Mouse (Mus musculus): ENCODE data around the gene Lmf2.

Lmf2 gene

DNA sequence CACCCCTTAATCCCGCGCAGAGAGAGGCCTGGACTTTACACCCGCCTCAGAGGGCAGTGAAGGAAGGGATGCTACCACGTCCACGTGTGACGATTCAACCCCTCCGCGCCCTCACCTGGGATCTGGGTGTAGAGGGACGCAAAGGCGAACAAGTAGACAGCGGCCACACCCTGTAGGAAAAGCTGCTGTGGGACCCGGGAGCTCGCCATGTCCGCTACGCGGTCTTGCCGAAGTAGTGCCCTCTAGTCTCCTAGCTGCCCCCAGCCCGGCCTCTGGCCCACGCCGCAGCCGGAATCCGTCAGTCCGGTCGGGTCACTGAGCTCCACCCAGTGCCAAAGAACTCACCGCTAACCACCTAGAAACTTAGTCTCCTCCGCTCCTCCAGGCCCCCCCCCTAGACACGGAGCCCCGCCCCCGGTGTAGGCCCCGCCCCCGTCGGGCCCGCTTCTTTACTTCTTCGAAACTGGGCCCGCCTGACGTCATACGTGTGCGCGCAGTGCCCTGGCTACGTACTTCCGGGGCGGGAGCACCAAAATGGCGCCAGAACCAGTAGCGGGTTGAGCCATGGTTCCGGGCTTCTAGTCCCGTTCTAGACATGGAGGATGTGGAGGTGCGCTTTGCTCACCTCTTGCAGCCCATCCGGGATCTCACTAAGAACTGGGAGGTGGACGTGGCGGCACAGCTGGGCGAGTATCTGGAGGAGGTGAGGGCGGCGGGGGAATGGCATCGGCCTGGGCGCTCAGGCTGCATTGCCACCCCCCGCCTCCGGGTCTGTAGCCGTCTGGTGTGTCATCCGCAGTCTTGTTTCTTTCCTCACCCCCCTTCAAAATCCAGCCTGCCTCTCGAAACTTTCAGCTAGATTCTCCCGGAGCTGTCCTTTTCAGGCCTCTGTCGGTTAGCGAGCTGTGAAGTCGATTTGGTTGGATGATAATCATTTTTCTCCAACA, at the start of gene Lmf2, which contains the start of gene Ncaph2:
Gene Lmf2, minus strand, starts transcription at position 419 of the 947 bp plus-strand sequence.
Gene Ncaph2, plus strand, starts transcription at position 479 of the 947 bp plus-strand sequence.
- DNase-seq (ENCODE audit: low read depth, low spot score) = peak; percentile 97

DNA sequence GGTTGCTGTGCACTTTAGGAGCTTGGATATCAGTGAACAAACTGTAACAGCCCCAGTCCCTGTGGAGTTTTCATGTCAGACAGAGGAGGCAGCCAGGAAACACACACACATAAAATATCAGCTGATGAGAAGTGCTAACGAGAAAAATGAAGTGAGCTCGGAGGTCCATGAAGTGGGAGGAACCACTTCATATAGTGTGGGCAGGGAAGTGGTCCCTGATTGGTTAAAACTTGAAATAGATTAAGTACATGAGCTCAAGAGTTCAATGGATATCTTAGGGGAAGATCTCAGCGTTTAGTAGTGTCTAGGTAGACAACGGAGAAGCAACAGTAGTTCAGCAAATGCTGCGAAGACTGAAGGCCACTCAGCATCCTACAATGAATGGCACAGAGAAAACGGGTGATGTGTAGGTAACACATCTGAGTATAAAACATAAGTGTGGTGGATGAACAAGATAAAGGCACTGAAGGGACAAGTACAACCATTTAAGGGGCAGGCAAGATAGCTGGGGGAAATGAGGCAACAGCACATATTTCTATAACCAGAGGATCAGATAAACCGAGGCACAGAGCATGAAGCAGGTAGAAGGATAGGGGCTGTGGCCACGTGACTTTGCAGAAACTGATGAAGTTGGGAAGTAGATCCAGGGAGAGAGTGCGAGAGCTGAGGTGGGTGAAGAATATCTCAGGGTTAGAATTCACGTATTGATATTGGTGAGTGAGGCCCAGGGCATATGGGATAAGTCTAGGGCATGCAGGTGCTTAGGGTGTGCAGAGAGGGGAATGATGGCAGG, 49.6 kb upstream of the Lmf2 start:
- DNase-seq (ENCODE audit: low read depth, low spot score) = no peak

DNA sequence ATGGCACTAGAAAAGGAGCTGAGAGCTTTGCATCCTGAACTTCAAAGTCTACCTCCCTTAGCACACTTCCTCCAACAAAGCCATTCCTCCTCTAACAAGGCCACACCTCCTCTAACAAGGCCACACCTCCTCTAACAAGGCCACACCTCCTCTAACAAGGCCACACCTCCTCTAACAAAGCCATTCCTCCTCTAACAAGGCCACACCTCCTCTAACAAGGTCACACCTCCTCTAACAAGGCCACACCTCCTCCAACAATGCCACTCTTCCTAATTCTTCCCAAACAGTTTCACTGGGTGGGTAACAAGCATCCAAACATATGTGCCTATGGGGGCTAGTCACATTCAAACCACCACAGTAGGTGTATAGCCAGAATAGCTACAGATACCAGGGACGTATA, 47.0 kb upstream of the Lmf2 start:
- peak; percentile 81 for DNase-seq (ENCODE audit: low read depth, low spot score)

DNA sequence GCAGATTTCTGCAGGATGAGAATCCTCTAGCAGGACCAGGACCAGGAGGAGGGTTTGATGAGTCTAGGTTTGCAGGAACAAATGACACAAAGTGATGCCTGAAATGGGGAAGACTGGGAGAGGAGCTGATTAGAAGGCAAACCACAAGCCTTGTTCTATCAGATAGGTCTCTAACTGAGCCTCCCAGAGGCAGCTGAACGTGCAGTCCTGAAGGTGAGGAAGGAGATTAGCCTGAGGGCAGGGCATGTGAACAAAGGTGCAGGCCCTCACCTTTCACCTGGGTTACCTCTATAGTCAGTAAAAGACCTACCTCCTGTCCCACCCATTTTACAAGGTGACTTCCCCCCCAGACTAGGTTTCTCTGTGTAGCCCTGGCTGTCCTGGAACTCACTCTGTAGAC, 44.3 kb upstream of the Lmf2 start:
- no peak for DNase-seq (ENCODE audit: low read depth, low spot score)

DNA sequence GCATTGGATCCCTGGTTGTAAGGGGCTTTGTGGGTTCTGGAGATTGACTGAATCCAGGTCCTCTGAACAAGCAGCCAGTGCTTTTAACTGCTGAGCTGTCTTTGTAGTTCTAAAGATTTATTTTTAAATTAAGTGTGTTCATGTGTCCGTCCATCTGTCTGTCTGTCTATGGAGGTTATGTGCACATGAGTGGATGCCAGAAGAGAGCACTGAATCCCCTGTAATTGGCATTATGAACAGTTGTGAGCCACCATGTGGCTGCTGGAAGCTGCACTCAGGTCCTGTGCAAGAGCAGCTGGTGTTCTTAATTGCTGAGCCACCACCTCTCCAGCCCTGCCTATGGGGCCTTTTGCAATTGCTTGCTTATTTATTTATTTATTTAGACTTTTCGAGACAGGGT, 42.7 kb upstream of the Lmf2 start:
- no peak for DNase-seq (ENCODE audit: low read depth, low spot score)

DNA sequence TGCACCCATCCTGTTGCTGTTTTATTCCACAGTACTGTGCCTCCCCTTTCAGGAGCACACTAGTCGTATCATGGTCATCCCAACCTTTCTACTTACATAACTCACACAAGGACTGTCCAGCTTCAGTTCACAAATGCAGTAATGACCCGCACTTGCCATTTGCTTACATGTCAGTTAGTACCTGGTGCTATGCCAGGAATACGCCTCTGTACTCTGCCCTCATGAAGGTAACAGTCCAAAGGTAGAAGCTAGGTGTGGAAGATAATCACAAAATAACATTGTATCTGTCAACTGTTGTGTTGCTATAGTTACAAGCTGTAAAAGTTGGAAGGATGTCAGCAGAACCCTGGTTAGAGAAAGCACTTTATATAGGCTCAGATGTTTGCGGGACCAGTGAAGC, 41.4 kb upstream of the Lmf2 start:
- no peak for DNase-seq (ENCODE audit: low read depth, low spot score)

DNA sequence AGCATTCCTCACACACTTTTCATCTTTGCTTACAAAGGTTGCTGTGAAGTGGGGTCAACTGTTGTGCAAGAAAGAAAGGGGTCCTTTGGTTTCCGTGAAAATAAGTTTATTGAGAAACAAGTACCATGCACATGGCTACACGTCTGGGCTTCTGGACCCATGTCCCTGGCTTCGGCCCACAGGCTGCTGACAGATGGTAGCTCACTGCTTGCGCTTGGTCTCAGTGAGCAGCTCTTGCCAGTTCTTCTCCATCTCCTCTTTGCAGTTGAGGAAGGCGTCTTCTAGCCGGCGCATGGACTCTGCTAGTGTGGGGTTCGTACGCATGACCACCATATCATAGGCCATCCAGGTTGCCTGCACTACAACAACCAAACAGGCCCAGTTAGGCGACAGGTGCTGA, 34.6 kb upstream of the Lmf2 start:
- DNase-seq (ENCODE audit: low read depth, low spot score) = no peak

DNA sequence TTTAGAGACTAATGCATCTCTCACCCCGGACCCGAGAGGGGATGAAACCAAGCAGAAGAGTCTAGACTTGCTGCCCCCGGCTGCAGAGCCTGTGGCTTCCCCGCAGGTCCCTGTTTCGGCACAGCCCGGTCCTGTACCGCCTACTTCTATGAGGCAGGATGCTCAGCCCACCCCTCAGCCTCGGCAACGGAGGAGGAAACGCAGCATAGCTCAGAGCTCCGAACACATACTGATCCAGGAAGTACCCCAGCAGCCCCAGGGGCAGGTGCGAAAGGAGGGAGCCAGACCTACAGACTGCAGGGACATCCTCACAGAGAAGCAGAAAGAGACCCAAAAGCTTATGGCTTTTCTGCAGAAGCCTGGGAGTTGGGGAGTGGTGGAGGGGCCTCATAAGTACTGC, 31.7 kb upstream of the Lmf2 start:
- no peak for DNase-seq (ENCODE audit: low read depth, low spot score)

DNA sequence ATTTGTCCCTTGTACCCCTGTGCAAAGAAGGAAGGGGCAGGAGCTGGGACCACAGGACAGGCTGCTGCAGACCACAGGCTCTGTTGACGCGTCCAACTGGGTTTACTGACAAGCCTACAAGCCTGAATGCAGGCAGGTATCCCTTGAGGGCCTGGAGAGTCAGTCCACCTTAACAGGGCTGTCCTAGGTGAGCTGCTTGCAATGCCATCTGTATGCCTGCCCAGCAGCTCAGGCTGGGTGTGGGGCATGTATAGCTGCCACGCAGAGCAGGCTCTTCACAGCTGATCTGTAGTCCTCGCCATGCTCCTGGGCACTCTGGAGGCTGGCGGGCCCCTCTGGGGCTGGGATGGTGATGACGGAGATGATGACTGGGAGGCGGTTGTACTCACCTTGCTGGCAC, 29.2 kb upstream of the Lmf2 start, which contains the start of gene Klhdc7b:
Gene Klhdc7b, plus strand, starts transcription at position 301 of the 400 bp plus-strand sequence.
- no peak for DNase-seq (ENCODE audit: low read depth, low spot score)

DNA sequence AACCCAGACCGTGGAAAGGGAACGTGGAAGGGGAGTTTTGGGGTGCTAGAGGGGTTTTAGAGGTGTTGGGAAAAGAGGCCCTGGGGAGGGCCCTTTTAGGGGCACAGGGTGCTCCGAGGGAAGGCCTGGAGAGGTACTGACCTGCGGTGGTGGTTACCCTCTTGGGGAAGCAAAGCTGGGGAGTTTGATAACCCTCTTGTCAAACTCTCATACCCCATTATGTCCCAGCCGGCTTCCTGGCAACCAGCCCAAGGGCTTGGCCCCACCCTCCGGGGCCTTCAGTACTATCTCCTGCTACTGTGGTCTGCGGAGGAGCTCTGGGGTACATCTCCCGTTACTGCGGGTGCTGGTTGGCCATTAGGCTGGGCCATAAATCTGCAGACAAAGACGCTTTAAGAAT, 24.0 kb upstream of the Lmf2 start:
- DNase-seq (ENCODE audit: low read depth, low spot score) = peak; percentile 29

DNA sequence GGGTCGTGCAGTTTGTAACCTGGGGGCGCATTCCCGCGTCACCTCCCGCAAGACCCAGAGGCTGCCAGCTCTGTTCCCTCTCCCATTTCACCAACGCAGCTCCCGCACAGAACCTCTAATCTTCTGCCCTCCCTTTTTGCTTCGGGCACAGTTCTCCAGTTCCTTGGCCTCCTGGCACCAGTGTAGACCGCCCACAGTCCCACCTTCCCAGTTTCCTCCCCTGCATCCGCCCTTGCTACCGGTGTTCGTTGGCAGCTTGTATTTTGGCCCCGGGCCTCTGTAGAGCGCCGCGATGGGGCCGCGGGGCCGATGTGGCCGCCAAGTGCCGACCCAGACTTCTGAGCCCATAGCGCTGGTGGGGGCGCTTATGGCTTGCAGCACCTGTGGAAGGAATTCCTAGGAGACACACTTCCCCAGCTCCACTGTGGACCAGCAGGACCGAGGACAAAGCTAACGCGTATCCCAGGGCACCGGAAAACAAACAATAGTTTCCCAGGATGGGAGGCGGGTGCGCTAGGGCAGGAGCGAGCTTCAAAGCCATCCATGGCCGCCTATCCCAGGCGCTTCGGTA, 23.5 kb upstream of the Lmf2 start, which contains the start of gene Odf3b:
Gene Odf3b, minus strand, starts transcription at position 452 of the 571 bp plus-strand sequence.
- DNase-seq (ENCODE audit: low read depth, low spot score) = peak; percentile 62

DNA sequence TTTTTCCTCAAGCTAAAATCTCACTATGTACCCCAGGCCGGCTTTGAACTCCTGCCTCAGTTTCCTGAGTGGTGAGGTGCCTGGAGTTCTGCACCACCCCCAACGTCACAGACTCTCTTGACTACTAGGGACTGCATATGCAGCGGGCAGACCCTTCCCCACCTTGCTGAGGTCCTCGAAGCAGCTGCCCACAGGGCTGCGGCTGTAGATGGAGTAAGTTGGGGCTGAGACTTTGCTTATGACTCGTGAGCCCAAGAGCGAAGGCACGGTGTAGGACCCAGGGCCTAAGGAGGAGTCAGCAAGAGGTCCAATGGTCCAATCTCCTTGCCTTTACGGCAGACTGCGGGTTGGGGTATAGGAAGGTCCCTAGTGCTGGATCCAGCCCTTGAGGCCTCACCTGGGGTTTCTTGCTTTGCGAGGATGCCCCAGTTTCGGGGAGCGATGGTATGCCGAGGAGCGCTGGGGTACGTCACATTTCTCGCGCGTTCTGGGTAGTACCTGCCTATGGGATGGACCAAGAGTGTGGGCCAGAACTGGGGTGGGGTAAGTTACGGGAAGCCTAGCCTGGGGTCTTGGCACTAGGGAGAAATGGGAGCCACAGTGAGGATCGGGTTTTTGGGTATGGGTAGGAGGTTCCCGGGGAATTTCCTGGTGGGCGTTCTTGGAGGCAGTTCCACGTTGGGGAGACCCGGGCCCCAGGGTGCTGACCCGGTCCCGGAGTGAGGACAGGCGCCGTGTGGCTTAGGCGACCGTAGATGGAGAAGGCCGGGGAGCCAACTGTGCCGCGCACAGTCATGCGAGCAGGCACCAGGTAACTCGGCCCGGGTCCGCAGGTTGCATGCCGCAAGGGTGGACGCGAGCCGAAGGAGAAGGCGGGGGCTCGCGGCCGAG, 22.7 kb upstream of the Lmf2 start:
- DNase-seq (ENCODE audit: low read depth, low spot score) = peak; percentile 40

DNA sequence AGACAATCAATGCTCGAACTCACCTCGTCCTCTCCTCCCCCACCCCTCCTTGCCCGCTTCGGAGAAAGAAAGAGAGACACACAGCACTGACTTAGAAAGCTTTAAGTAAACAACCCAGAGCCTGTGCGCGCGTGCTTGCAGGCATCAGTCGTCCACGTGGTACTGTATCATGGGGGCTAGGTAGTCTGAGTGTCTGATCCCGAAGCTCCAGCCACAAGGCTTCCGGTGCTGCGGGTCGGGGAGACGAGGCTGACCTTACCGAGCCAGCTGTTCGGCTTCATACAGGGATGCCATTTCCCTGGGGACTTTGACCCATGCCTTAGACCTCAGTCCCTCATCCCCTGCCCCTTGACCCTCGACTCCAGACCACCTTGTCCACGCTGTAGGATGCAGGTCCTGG, 21.9 kb upstream of the Lmf2 start:
- no peak for DNase-seq (ENCODE audit: low read depth, low spot score)

DNA sequence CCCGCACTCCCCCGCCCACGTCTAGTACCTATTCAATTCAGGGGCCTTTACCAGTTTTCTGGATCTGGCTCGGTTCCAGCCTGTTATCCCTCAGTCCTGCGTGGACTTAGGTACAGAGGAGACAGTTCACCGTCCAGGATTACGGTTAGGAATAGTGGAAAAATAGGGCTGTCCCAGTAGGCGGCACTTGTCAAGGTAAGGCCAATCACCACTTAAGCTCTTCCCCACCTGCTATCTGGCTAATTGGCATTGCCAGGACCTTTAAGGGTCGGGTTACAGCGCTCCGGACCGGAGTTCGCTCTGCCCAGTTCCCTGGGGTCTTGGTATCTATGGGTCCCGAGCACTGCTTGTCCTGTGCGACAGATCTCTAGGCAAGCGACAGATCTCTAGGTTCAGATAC, 21.5 kb upstream of the Lmf2 start, which contains the start of gene Tymp:
Gene Tymp, minus strand, starts transcription at position 83 of the 400 bp plus-strand sequence.
- DNase-seq (ENCODE audit: low read depth, low spot score) = no peak

DNA sequence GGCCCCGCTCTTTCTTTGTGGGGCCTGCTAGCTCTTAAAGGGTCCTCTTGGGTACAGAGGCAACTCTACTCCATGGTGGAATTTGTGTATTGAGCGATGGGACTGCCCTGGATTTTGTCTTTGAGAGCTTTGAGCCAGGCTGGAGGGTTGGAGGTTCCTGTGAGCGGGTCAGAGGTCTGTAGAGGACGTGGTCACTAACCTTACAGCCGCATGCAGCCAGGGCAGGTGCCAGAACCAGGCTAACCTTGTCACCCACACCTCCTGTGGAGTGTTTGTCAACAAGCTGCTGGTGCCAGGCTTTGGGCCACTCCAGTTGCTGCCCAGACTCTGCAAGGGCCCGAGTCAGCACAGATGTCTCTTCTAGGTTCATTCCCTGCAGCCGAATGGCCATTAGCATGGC, 20.6 kb upstream of the Lmf2 start:
- DNase-seq (ENCODE audit: low read depth, low spot score) = no peak

DNA sequence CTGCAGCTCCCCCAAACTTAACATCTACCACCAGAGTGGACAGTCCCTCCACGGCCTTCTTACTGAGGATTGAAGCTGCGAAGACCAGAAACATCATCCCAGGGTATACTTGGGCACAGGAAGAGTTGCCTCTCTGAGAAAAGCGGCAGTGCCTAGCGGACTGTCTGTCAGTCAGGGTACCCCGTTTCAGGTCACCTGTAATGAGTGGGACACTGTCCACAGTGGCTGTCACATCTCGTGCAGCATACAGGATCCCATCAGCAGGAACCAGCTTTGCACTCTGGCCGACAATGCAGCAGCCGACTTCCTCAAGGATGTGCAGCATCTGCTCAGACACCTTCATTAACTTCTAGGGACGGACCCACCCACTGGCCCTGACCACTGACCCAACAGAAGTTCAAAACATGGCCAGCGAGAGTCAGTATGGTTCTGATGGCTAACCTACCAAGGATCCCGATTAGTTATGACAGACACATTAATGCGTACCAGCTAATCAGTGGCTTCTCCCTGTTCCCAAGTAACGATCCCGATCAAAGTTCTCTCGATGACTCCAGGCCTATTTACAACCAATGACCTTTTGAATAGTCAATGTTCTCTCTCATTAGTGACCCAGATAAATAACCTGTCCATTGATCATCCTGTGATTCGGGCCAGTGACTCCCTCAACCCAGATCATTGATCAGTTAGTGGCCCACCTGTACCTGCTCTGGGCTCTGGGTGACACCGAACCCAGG, 19.5 kb upstream of the Lmf2 start:
- DNase-seq (ENCODE audit: low read depth, low spot score) = no peak

DNA sequence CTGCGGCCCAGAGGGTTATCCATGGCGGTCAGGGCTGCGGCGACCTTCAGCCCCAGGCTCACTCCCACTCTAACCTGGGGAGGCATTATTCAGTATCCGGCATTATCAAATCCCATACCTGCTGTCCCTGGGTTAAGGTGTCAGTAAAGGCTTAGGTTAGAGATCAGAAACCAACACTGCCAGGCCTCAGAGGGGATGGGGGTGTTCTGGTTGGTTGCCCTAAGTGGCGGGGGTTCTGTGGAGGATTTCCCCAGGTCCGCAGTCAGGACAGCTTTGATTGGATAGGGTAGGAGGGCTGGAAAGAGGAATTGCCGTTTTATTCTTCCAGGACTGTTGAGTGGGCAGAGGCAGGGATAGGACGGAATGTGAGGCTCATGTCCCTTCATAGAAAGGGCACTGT, 18.9 kb upstream of the Lmf2 start:
- DNase-seq (ENCODE audit: low read depth, low spot score) = no peak

DNA sequence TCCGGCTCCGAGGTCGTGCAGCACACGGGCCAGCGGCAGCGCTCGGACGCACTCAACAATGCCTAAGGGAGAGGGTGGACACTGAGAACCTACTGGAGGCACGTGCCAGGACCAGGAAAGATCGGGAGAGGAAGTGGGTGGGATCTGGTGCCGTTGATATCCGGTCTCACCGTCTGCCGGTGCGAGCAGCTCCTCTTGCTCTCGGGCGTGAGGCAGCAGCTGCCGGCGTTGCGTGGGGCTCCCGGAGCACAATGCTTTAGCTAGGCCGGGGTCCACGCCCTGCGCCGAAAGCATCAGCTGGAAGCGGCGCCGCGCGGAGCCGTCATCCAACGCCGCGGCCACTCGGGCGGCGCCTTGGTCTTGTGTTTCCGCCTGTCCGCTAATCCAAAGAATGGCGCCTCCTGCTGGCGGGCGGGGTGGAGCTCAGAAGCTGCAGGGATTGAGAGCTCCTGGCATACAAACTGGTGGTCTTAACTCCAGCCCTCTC, 18.3 kb upstream of the Lmf2 start, which contains the start of gene Sco2:
Gene Sco2, minus strand, starts transcription at position 85 of the 487 bp plus-strand sequence.
- DNase-seq (ENCODE audit: low read depth, low spot score) = peak; percentile 93

DNA sequence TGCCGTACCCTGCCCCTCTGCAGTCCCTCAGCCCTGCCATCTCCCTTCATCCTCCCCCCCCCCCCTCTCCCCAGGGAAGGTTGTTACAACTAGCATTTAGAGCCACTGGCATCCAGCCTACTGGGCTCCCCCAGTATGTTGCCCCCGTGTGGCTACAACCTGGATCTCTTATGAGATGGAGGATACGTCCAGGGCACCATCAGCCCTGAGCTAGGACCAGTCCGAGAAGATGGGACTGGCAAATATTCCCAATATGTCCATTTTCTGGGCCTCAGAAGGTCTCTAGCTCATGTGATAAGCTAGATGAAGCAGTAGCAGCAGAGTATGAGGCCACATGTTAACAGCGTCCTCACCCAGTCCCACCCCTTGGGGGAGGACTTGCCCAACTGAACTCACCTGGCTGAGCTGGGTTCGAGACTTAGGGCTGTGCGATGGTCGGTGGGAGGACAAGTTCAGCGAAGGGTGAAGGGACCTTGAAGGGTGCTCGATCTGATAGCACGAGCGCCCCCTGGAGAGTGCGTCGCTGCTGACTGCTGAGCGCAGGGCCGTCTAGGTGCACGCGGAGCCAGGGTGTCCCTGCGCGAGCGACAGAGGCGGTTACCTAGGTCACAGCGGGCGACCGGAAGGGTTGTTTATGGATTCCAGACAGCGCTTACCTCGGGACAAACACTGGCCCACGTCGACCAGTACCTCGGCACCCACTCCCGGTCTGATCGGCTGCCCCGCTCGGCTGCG, 17.7 kb upstream of the Lmf2 start:
- peak; percentile 85 for DNase-seq (ENCODE audit: low read depth, low spot score)
